Mouse (Mus musculus): Measurements from ENCODE around the gene Slc4a1. TPM values are rescaled to one million over a fixed set of nuclear protein-coding genes. Genes with fewer than 3 reads are reported as not detected.

Gene Slc4a1
- polyA plus RNA-seq, 1 experiment from 2014 or later = 4.4 TPM

- no peak overlapping the region for H3K4me3 ChIP-seq
- H3K4me2 ChIP-seq = no peak overlapping the region
- 28% methylated on average over 4 of the region's 4 CpGs for WGBS
- no peak overlapping the region for H3K27ac ChIP-seq
- 0 out of 2 replicates have a peak, but pooled peaks cover 6% of the 10 kb centered on the region for H3K27me3 ChIP-seq
- peaks cover 6% of the 10 kb centered on the region for H3K4me1 ChIP-seq (replicated peaks)
- H3K36me3 ChIP-seq = no peaks in the 10 kb centered on the region
- no peak for ATAC-seq (ENCODE audit: low FRiP score)
- H3K9me3 ChIP-seq = no peaks in the 10 kb centered on the region
- no peak overlapping the region for H3K9ac ChIP-seq
Measured at GRCm38 (mm10) chr11:102381341-102382100, 15.5 kb upstream of the Slc4a1 start.

DNA sequence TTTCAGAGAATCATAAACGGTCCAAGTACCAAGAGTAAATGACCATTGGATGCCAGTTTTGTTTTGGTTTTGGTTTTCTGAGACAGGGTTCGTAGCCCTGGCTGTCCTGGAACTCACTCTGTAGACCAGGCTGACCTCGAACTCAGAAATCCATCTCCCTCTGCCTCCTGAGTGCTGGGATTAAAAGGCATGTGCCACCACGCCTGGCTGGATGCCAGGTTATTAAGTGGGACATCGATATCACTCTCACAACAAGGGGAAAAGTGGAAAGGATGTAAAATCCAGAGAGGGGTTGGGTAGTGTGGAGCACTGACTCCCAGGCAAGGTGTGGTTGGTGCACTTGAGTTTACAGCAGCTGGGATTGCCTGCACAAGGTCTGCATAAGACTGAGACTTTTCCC is 14.1 kb upstream of the Slc4a1 start:
- no peak for ATAC-seq (ENCODE audit: low FRiP score)
- peaks cover 20% of the 10 kb centered on the region for H3K4me1 ChIP-seq (replicated peaks)
- H3K27ac ChIP-seq = no peak overlapping the region
- 79% methylated on average over 5 of the region's 5 CpGs for WGBS
- no peak overlapping the region for H3K4me3 ChIP-seq
- 0 out of 2 replicates have a peak, but pooled peaks cover 5% of the 10 kb centered on the region for H3K27me3 ChIP-seq
- H3K36me3 ChIP-seq = no peaks in the 10 kb centered on the region
- no peak overlapping the region for H3K9ac ChIP-seq
- H3K4me2 ChIP-seq = no peak overlapping the region
- H3K9me3 ChIP-seq = no peaks in the 10 kb centered on the region

GRCm38 (mm10) chr11:102377186-102377585 is 11.2 kb upstream of the Slc4a1 start:
- peaks cover 22% of the 10 kb centered on the region for H3K4me1 ChIP-seq (replicated peaks)
- no peaks in the 10 kb centered on the region for H3K36me3 ChIP-seq
- ATAC-seq (ENCODE audit: low FRiP score) = no peak
- no peak overlapping the region for H3K4me3 ChIP-seq
- H3K27ac ChIP-seq = no peak overlapping the region
- 0 out of 2 replicates have a peak, but pooled peaks cover 21% of the 10 kb centered on the region for H3K27me3 ChIP-seq
- 66% methylated on average over 12 of the region's 12 CpGs for WGBS
- no peaks in the 10 kb centered on the region for H3K9me3 ChIP-seq
- H3K9ac ChIP-seq = no peak overlapping the region
- H3K4me2 ChIP-seq = no peak overlapping the region

GRCm38 (mm10) chr11:102376196-102376835 is 10.3 kb upstream of the Slc4a1 start:
- peak overlapping the region; percentile 41 for H3K27ac ChIP-seq
- H3K27me3 ChIP-seq = 0 out of 2 replicates have a peak, but pooled peaks cover 21% of the 10 kb centered on the region
- H3K4me3 ChIP-seq = no peak overlapping the region
- 0 out of 2 replicates have a peak overlapping the region, but pooled peaks have one; percentile 15 for H3K9ac ChIP-seq
- peak overlapping the region; percentile 43 for H3K4me2 ChIP-seq
- H3K36me3 ChIP-seq = no peaks in the 10 kb centered on the region
- WGBS = 13% methylated on average over 8 of the region's 8 CpGs
- ATAC-seq (ENCODE audit: low FRiP score) = no peak
- H3K4me1 ChIP-seq (replicated peaks) = peaks cover 20% of the 10 kb centered on the region
- H3K9me3 ChIP-seq = no peaks in the 10 kb centered on the region

- no peak overlapping the region for H3K27ac ChIP-seq
- ATAC-seq (ENCODE audit: low FRiP score) = 0 out of 2 replicates have a peak, but pooled peaks have one; percentile 43
- peak overlapping the region; percentile 3; the same call in 1 of the 2 replicates for H3K4me3 ChIP-seq
Measured at GRCm38 (mm10) chr11:102375196-102376173, 9.5 kb upstream of the Slc4a1 start.

DNA sequence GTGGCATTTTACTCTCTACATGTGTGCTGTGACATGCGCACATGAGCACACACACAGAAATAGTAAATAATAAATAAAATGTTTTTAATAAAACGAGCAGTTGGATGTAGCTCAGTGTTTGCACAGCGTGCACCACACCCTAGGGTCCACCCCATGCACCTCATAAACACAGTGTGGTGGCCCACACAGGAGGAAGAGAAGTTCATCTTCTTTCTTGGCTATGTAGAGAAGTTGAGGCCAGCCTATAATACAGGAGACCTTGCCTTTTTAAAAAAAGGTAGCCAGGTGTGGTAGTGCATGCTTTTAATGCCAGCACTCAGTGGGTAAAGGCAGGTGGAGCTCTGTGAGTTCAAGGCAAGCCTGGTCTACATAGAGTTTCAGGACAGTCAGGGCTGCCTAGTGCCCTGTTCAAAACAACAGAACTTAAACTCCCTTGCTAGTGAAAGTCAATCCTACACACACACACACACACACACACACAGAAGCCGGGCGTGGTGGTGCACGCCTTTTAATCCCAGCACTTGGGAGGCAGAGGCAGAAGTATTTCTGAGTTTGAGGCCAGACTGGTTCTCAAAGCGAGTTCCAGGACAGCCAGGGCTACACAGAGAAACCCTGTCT is 8.2 kb upstream of the Slc4a1 start:
- 82% methylated on average over 7 of the region's 7 CpGs for WGBS
- peaks cover 18% of the 10 kb centered on the region for H3K4me1 ChIP-seq (replicated peaks)
- H3K27ac ChIP-seq = no peak overlapping the region
- no peaks in the 10 kb centered on the region for H3K36me3 ChIP-seq
- H3K9me3 ChIP-seq = no peaks in the 10 kb centered on the region
- no peak overlapping the region for H3K9ac ChIP-seq
- 0 out of 2 replicates have a peak, but pooled peaks cover 21% of the 10 kb centered on the region for H3K27me3 ChIP-seq
- no peak overlapping the region for H3K4me2 ChIP-seq
- ATAC-seq (ENCODE audit: low FRiP score) = no peak
- no peak overlapping the region for H3K4me3 ChIP-seq

More at GRCm38 (mm10) chr11:102375196-102376173, 9.5 kb upstream of the Slc4a1 start:
- Histone ChIP-seq H3K4me1 (replicated peaks) (peaks cover 18% of the 10 kb centered on the region), H3K27me3 (0 out of 2 replicates have a peak, but pooled peaks cover 21% of the 10 kb centered on the region), H3K9me3 (no peaks in the 10 kb centered on the region), H3K9ac (peak overlapping the region; percentile 35), H3K36me3 (no peaks in the 10 kb centered on the region), H3K4me2 (peak overlapping the region; percentile 43)
- WGBS = 4% methylated on average over 23 of the region's 23 CpGs

- ATAC-seq (ENCODE audit: low FRiP score) = no peak
- Histone ChIP-seq H3K27ac (no peak overlapping the region), H3K9ac (no peak overlapping the region), H3K9me3 (no peaks in the 10 kb centered on the region), H3K4me2 (no peak overlapping the region), H3K4me3 (no peak overlapping the region), H3K4me1 (replicated peaks) (peaks cover 18% of the 10 kb centered on the region), H3K27me3 (0 out of 2 replicates have a peak, but pooled peaks cover 24% of the 10 kb centered on the region), H3K36me3 (no peaks in the 10 kb centered on the region)
- WGBS = 27% methylated on average over 2 of the region's 2 CpGs
Measured at GRCm38 (mm10) chr11:102373646-102374045, 7.6 kb upstream of the Slc4a1 start.

- 36% methylated on average over 14 of the region's 14 CpGs for WGBS
- Histone ChIP-seq H3K4me3 (no peak overlapping the region), H3K9me3 (no peaks in the 10 kb centered on the region), H3K27me3 (0 out of 2 replicates have a peak, but pooled peaks cover 24% of the 10 kb centered on the region), H3K9ac (no peak overlapping the region), H3K36me3 (no peaks in the 10 kb centered on the region), H3K4me1 (replicated peaks) (peaks cover 18% of the 10 kb centered on the region), H3K27ac (no peak overlapping the region), H3K4me2 (no peak overlapping the region)
- no peak for ATAC-seq (ENCODE audit: low FRiP score)
Measured at GRCm38 (mm10) chr11:102372936-102373335, 6.9 kb upstream of the Slc4a1 start.

DNA sequence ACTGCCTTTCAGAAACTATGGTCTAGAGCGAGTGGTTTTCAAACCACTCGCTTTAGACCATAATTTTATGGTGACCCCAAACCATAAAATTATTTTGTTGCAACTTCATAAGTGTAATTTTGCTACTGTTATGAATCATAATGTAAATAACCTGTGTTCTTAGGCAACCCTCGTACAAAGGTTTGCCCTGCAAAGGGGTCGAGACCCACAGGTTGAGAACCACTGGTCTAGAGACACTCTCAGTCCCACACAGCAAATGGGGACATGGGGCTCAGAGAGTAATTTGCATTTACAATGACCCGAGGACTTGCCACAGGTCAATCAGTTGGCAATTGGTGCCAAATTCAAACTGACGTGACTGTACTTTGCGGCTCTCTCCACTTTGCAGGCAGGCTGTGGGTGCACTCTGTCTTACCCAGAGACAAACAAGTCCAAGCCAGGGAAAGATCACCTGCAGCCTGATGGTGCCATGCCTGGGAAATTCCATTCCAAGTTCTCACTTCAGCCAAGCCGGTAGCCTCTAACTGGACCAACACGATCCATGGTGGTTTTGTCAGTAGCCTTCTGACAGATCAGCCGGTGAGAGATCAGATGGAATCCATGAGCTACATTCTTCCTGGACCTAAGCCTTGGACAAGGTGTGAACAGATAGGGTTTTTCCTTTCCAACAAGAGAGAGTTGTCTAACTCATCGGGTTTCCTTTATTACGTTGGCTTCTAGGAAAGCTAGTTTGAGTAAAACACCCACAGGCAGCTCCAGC is 6.1 kb upstream of the Slc4a1 start:
- Histone ChIP-seq H3K27me3 (0 out of 2 replicates have a peak, but pooled peaks cover 24% of the 10 kb centered on the region), H3K9me3 (no peaks in the 10 kb centered on the region), H3K9ac (no peak overlapping the region), H3K4me2 (no peak overlapping the region), H3K4me1 (replicated peaks) (peaks cover 18% of the 10 kb centered on the region), H3K4me3 (no peak overlapping the region), H3K36me3 (no peaks in the 10 kb centered on the region), H3K27ac (no peak overlapping the region)
- no peak for ATAC-seq (ENCODE audit: low FRiP score)
- WGBS = 86% methylated on average over 12 of the region's 12 CpGs

DNA sequence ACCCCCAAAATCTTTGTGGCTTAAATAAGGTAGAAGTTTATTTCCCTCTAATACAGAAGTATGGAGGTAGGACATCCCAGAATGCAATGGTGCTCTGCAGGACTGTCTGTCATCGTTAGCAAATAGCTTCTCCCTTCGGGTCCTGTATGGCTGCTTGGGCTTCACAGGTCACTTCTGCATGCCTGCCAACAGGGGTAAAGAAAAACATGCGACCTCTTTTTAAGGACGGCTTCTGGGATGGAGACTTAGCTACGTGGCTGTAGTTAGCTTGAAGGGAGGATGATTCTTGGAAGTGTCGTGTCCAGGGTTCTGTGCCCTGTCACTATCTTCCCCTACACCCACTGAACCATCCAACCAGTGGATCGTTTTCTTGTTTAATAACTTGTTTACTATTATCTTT is 4.3 kb upstream of the Slc4a1 start:
- Histone ChIP-seq H3K27me3 (0 out of 2 replicates have a peak, but pooled peaks cover 20% of the 10 kb centered on the region), H3K9me3 (no peaks in the 10 kb centered on the region), H3K27ac (no peak overlapping the region), H3K4me3 (no peak overlapping the region), H3K4me1 (replicated peaks) (peaks cover 4% of the 10 kb centered on the region), H3K9ac (no peak overlapping the region), H3K36me3 (no peaks in the 10 kb centered on the region), H3K4me2 (no peak overlapping the region)
- WGBS = 63% methylated on average over 7 of the region's 7 CpGs
- ATAC-seq (ENCODE audit: low FRiP score) = no peak

GRCm38 (mm10) chr11:102369263-102369662 is 3.3 kb upstream of the Slc4a1 start:
- Histone ChIP-seq H3K4me2 (no peak overlapping the region), H3K4me3 (no peak overlapping the region), H3K4me1 (replicated peaks) (no peaks in the 10 kb centered on the region), H3K27me3 (0 out of 2 replicates have a peak, but pooled peaks cover 17% of the 10 kb centered on the region), H3K36me3 (no peaks in the 10 kb centered on the region), H3K9ac (no peak overlapping the region), H3K9me3 (no peaks in the 10 kb centered on the region), H3K27ac (no peak overlapping the region)
- ATAC-seq (ENCODE audit: low FRiP score) = no peak
- WGBS = 77% methylated on average over 4 of the region's 4 CpGs

Measured in hindbrain, embryonic 13.5 days (tissue).